ENCODE assay signal across 24 mouse cellular contexts in the genomic region with DNA sequence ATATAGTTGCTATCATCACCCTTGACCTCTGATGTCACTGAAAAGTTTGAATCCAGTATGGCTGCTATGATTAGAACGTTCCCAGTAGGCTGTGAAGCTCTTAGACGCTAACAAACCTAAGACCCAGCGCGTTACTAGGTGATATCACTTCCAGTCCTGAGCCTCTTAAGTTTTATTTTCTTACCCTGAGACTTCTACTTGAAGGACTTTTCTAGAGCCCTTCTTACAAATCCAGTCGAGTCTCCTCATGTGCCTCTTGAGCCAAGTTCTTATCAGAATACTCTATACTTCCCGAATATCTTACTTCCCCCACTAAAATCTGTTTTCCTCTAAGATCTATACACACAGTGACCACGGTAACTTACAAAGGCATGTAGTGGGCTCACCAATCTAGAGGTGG. TPM values are rescaled to one million over a fixed set of nuclear protein-coding genes. Genes with fewer than 3 reads are reported as not detected.
DNase-seq lines count a peak whose midpoint lies in the region; ATAC-seq and TF ChIP-seq lines count a peak whose summit lies in the region.
"Had no signal": no experiment of that assay in that cellular context is flagged by ENCODE, and none has a peak within 500 bp of the region (broad histone marks: within the 10 kb centered on the region; RNA-seq: fewer than 3 reads in every experiment).

No protein-coding gene starts in this region.

- H3K36me3 ChIP-seq in lung, embryonic 15.5 days: peaks cover 30% of the 10 kb centered on the region; the same call in 1 of the 2 replicates
- peaks cover 24% of the 10 kb centered on the region; the same call in 1 of the 2 replicates for H3K36me3 ChIP-seq in lung, embryonic 16.5 days (ENCODE audit: control insufficient read depth, insufficient read depth, low read length)
- peaks cover 45% of the 10 kb centered on the region for H3K36me3 ChIP-seq in thymus, adult 2 months (ENCODE audit: control insufficient read depth, insufficient read depth, low read length)

- TF ChIP-seq CTCF in thymus, adult 2 months (IDR thresholded peaks at IDR 0.05; ENCODE audit: borderline replicate concordance, control insufficient read depth, extremely low read depth, insufficient read depth, low read length, poor library complexity): no peak

- peak; percentile 11 to 52 for DNase-seq in lung, adult 18-20 months
- DNase-seq in lung, postnatal 4 days: no peak
- DNase-seq in lung, postnatal 14 days: no peak
- peak; percentile 73 for DNase-seq in lung, postnatal 25 days (ENCODE audit: low spot score)
- no peak for DNase-seq in layer of hippocampus, adult 9-10 months (ENCODE audit: low spot score)
- no peak for DNase-seq in thymus, adult 2 months
- DNase-seq: adrenal gland, adult 2 months; adrenal gland, postnatal 10 days; adrenal gland, postnatal 25 days; cerebellum, adult 11 months; cerebellum, adult 18-20 months; cerebellum, adult 8-10 months; cerebellum, adult 9-11 months; cerebellum, postnatal 14 days; cerebellum, postnatal 36 days; embryo, embryonic 11 days had no signal

- H3K4me3 ChIP-seq in lung, embryonic 15.5 days: no peak overlapping the region
- H3K4me3 ChIP-seq in lung, embryonic 16.5 days (ENCODE audit: low read length): no peak overlapping the region
- no peak overlapping the region for H3K4me3 ChIP-seq in thymus, adult 2 months (ENCODE audit: control insufficient read depth, insufficient read depth, low read length)
- H3K4me3 ChIP-seq: embryonic facial prominence, embryonic 13.5 days; embryonic facial prominence, embryonic 15.5 days; erythroblast, embryonic 14.5 days; forebrain, embryonic 10.5 days; forebrain, embryonic 12.5 days had no signal

- H3K4me1 ChIP-seq in lung, embryonic 15.5 days: peaks cover 12% of the 10 kb centered on the region; the same call in 1 of the 2 replicates
- peaks cover 11% of the 10 kb centered on the region for H3K4me1 ChIP-seq in lung, embryonic 16.5 days (replicated peaks; ENCODE audit: control insufficient read depth, insufficient read depth, low read length)
- no peaks in the 10 kb centered on the region for H3K4me1 ChIP-seq in thymus, adult 2 months (replicated peaks; ENCODE audit: control insufficient read depth, insufficient read depth, low read length)

- WGBS in lung, embryonic 15.5 days: 61% methylated on average over 7 of the region's 7 CpGs
- 65% methylated on average over 7 of the region's 7 CpGs for WGBS in lung, embryonic 16.5 days
- WGBS in thymus, adult 2 months: 91% methylated on average over 7 of the region's 7 CpGs

- peak; percentile 23; the same call in 1 of the 2 replicates for ATAC-seq in lung, embryonic 15.5 days (ENCODE audit: borderline replicate concordance, extremely low read depth, low FRiP score, low TSS enrichment)
- peak; percentile 65 for ATAC-seq in lung, embryonic 16.5 days (ENCODE audit: low read depth)
- ATAC-seq: forebrain, embryonic 14.5 days had no signal

- no peak overlapping the region for H3K4me2 ChIP-seq in lung, embryonic 15.5 days
- no peak overlapping the region for H3K4me2 ChIP-seq in lung, embryonic 16.5 days (ENCODE audit: low read depth, low read length)
- H3K4me2 ChIP-seq: embryonic facial prominence, embryonic 13.5 days; embryonic facial prominence, embryonic 15.5 days; forebrain, embryonic 12.5 days had no signal

- H3K9me3 ChIP-seq in lung, embryonic 15.5 days: no peaks in the 10 kb centered on the region
- H3K9me3 ChIP-seq in lung, embryonic 16.5 days (ENCODE audit: control insufficient read depth, low read length): no peaks in the 10 kb centered on the region
- H3K9me3 ChIP-seq: embryonic facial prominence, embryonic 13.5 days; embryonic facial prominence, embryonic 15.5 days; forebrain, embryonic 10.5 days; forebrain, embryonic 12.5 days had no signal

- H3K27me3 ChIP-seq in lung, embryonic 15.5 days: no peaks in the 10 kb centered on the region
- no peaks in the 10 kb centered on the region for H3K27me3 ChIP-seq in lung, embryonic 16.5 days (ENCODE audit: control insufficient read depth, insufficient read depth, low read depth, low read length)
- no peaks in the 10 kb centered on the region for H3K27me3 ChIP-seq in thymus, adult 2 months (ENCODE audit: control insufficient read depth, insufficient read depth, low read length)
- H3K27me3 ChIP-seq: embryonic facial prominence, embryonic 13.5 days; embryonic facial prominence, embryonic 15.5 days; forebrain, embryonic 12.5 days had no signal

- H3K27ac ChIP-seq in lung, embryonic 15.5 days: no peak overlapping the region
- H3K27ac ChIP-seq in lung, embryonic 16.5 days (ENCODE audit: low read length): no peak overlapping the region
- H3K27ac ChIP-seq in thymus, adult 2 months (ENCODE audit: control insufficient read depth, insufficient read depth, low read length): no peak overlapping the region
- H3K27ac ChIP-seq: embryonic facial prominence, embryonic 13.5 days; embryonic facial prominence, embryonic 15.5 days; forebrain, embryonic 10.5 days; forebrain, embryonic 12.5 days had no signal

- no peak for TF ChIP-seq POLR2A in thymus, adult 2 months (IDR thresholded peaks at IDR 0.05; ENCODE audit: control insufficient read depth, extremely low read depth, insufficient read depth, low read length, poor library complexity)

- H3K9ac ChIP-seq in lung, embryonic 15.5 days: no peak overlapping the region
- no peak overlapping the region for H3K9ac ChIP-seq in lung, embryonic 16.5 days (ENCODE audit: low read length)
- H3K9ac ChIP-seq: embryonic facial prominence, embryonic 13.5 days; embryonic facial prominence, embryonic 15.5 days; forebrain, embryonic 12.5 days had no signal

RNA-seq across cellular contexts. Expression of a gene that starts 7.1 kb away (rescaled TPM):
- polyA plus RNA-seq in lung, embryonic 15.5 days (2015; fragmentation: Nextera tagmentation; extraction: Ambion mirVana): 15.1 and 15.2 TPM in 2 replicates
- polyA plus RNA-seq in lung, embryonic 16.5 days (2015; fragmentation: Nextera tagmentation; extraction: Ambion mirVana): 11.7 and 12.5 TPM in 2 replicates
- 17.6 and 18.8 TPM in 2 replicates for polyA plus RNA-seq in thymus, adult 2 months (2012; rRNA removed)

RNA-seq across cellular contexts. Expression of a gene that starts 56.3 kb away (rescaled TPM):
- polyA plus RNA-seq in lung, embryonic 15.5 days (2015; fragmentation: Nextera tagmentation; extraction: Ambion mirVana): 10.0 and 10.7 TPM in 2 replicates
- polyA plus RNA-seq in lung, embryonic 16.5 days (2015; fragmentation: Nextera tagmentation; extraction: Ambion mirVana): 10.3 and 12.9 TPM in 2 replicates
- polyA plus RNA-seq in thymus, adult 2 months (2012; rRNA removed): 1.7 and 2.0 TPM in 2 replicates
- polyA plus RNA-seq: erythroblast, embryonic 14.5 days had no signal

Comparison
In these comparisons a context has a peak if more than half of its experiments do, and no peak if none do; other contexts are left out.
1. DNase-seq: peak in lung, adult 18-20 months (2 of 2) and lung, postnatal 25 days (single experiment); none in lung, postnatal 4 days (0 of 2), lung, postnatal 14 days (single experiment), layer of hippocampus, adult 9-10 months (single experiment) and thymus, adult 2 months (single experiment).